Mouse (Mus musculus) E14TG2a.4 (cell line): ENCODE results near the gene Selenov.

Source experiments
- CTCF ChIP-seq: conservative IDR thresholded peaks from 2 replicates; pipeline ENCODE4 v1.5.1; 2014; ENCODE audit warnings: low read length
- POU5F1 ChIP-seq: IDR thresholded peaks from 2 replicates; pipeline ENCODE4 v1.6.1; 2014; ENCODE audit warnings: low read length, borderline replicate concordance

DNA sequence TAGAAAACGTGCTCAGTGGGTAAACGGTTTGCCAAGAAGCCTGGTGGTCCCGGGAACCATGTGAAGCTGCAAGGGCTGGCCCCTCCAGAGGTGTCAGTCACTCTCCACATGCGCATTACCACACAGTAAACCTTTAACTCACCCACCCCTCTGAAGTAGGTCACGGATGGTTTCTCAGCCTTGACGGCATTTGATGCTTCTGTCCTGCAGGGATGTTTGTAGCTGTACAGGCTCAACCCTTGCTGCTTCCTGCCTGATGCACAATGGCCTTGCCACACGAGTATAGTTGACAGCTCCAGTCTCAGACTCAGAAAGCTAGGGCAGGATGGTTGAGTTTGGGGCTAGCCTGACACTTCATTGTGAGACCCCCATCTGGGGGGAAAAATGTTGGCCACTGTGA is 10.4 kb downstream of the Selenov start:
- TF ChIP-seq POU5F1 (no peak), CTCF (no peak)
